In the genomic region with DNA sequence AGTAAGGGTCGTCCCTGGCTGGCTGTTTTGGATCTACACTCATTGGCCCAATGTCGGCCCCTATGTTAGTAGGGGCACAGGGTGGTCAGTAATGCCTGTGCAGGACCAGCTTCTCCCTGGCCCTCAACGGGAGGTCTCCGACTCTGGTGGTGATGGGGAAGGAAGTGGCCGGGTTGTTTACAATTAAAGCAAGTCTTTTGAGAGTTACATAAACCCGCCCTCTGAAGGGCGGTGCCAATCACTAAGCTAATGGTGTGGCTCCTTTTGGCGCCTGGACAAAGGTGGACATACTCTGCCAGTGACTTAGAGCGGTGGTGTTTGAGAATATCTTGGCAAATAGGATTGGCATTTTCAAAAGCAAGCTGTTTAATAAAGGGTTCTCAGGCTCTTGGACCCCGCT, we compare ENCODE assay signal across 15 mouse cellular contexts.
DNase-seq lines count a peak whose midpoint lies in the region; ATAC-seq and TF ChIP-seq lines count a peak whose summit lies in the region.
"Had no signal": no experiment of that assay in that cellular context is flagged by ENCODE, and none has a peak within 500 bp of the region (broad histone marks: within the 10 kb centered on the region; RNA-seq: fewer than 3 reads in every experiment).

No protein-coding gene starts in this region.

- H3K4me2 ChIP-seq in kidney, embryonic 16.5 days (replicated peaks; ENCODE audit: low read depth, low read length) = no peak overlapping the region
- H3K4me2 ChIP-seq in lung, embryonic 15.5 days = no peak overlapping the region
- H3K4me2 ChIP-seq: embryonic facial prominence, embryonic 13.5 days; heart, embryonic 15.5 days; liver, embryonic 12.5 days had no signal

- no peak for TF ChIP-seq CTCF in gastrocnemius, adult 2 months (IDR thresholded peaks at IDR 0.05)

- H3K9ac ChIP-seq in kidney, embryonic 16.5 days (replicated peaks; ENCODE audit: low read length) = no peak overlapping the region
- H3K9ac ChIP-seq in lung, embryonic 15.5 days = no peak overlapping the region
- H3K9ac ChIP-seq: embryonic facial prominence, embryonic 13.5 days; heart, embryonic 15.5 days; liver, embryonic 12.5 days had no signal

- H3K4me1 ChIP-seq in kidney, embryonic 16.5 days (ENCODE audit: insufficient read depth, low read length) = peaks cover 12% of the 10 kb centered on the region
- H3K4me1 ChIP-seq in lung, embryonic 15.5 days = peaks cover 13% of the 10 kb centered on the region
- H3K4me1 ChIP-seq: liver, embryonic 12.5 days had no signal

- H3K4me3 ChIP-seq in gastrocnemius, adult 2 months = no peak overlapping the region
- H3K4me3 ChIP-seq in kidney, embryonic 16.5 days (ENCODE audit: low read length) = no peak overlapping the region
- H3K4me3 ChIP-seq in lung, embryonic 15.5 days = no peak overlapping the region
- H3K4me3 ChIP-seq: embryonic facial prominence, embryonic 13.5 days; heart, embryonic 15.5 days; liver, embryonic 12.5 days; megakaryocyte, embryonic 14.5 days had no signal

- peak; percentile 21 for DNase-seq in gastrocnemius, adult 2 months
- DNase-seq in gastrocnemius, postnatal 25 days = no peak
- no peak for DNase-seq in thymus, postnatal 4 days
- DNase-seq in layer of hippocampus, postnatal 36 days = no peak
- DNase-seq: adrenal gland, postnatal 10 days; cerebellum, postnatal 25 days had no signal

- peak overlapping the region; percentile 62 for H3K27ac ChIP-seq in gastrocnemius, adult 2 months
- no peak overlapping the region for H3K27ac ChIP-seq in kidney, embryonic 16.5 days (ENCODE audit: low read length)
- no peak overlapping the region for H3K27ac ChIP-seq in lung, embryonic 15.5 days
- H3K27ac ChIP-seq: embryonic facial prominence, embryonic 13.5 days; heart, embryonic 15.5 days; liver, embryonic 12.5 days had no signal

- 36% methylated on average over 10 of the region's 10 CpGs for WGBS in kidney, embryonic 16.5 days
- 31% methylated on average over 10 of the region's 10 CpGs for WGBS in lung, embryonic 15.5 days

- H3K27me3 ChIP-seq in kidney, embryonic 16.5 days (ENCODE audit: insufficient read depth, low read length) = no peaks in the 10 kb centered on the region
- H3K27me3 ChIP-seq in lung, embryonic 15.5 days = peaks cover 9% of the 10 kb centered on the region

- intact Hi-C loops in gastrocnemius, adult 2 months (cut with DNase I) = loop anchor here (1.0 to 10.0 kb wide), 3 partner anchors 53 to 319 kb away; no protein-coding TSS in a partner anchor

- no peaks in the 10 kb centered on the region for H3K9me3 ChIP-seq in kidney, embryonic 16.5 days (ENCODE audit: low read length)
- H3K9me3 ChIP-seq in lung, embryonic 15.5 days = no peaks in the 10 kb centered on the region
- H3K9me3 ChIP-seq: embryonic facial prominence, embryonic 13.5 days; heart, embryonic 15.5 days had no signal

- ATAC-seq in common myeloid progenitor, adult 5-6 weeks (replicated peaks; ENCODE audit: low read depth, poor library complexity, severe bottlenecking) = peak; percentile 54
- ATAC-seq in kidney, embryonic 16.5 days (ENCODE audit: low FRiP score, low TSS enrichment) = 0 out of 2 replicates have a peak, but pooled peaks have one; percentile 39
- ATAC-seq in lung, embryonic 15.5 days (ENCODE audit: borderline replicate concordance, extremely low read depth, low FRiP score, low TSS enrichment) = peak; percentile 31; the same call in 1 of the 2 replicates
- ATAC-seq in granulocyte monocyte progenitor cell, adult 5-6 weeks (replicated peaks; ENCODE audit: poor library complexity, severe bottlenecking) = no peak; the same call in 1 of the 2 replicates
- ATAC-seq: hindbrain, embryonic 16.5 days; liver, embryonic 12.5 days had no signal

- no peaks in the 10 kb centered on the region for H3K36me3 ChIP-seq in kidney, embryonic 16.5 days (ENCODE audit: insufficient read depth, low read length)
- no peaks in the 10 kb centered on the region for H3K36me3 ChIP-seq in lung, embryonic 15.5 days
- H3K36me3 ChIP-seq: embryonic facial prominence, embryonic 13.5 days; heart, embryonic 15.5 days; liver, embryonic 12.5 days had no signal
